Mouse (Mus musculus) liver, adult 2 months (tissue): ENCODE results near the gene Bicra.

ENCODE experiments used
- CTCF ChIP-seq: fragments of 200-500 bp; IDR thresholded peaks from 2 replicates; pipeline ENCODE4 v1.5.1; 2011; ENCODE audit warnings: low read depth, low read length, control low read depth
- POLR2A ChIP-seq: fragments of 200-500 bp; IDR thresholded peaks from 2 replicates; pipeline ENCODE4 v1.6.1; 2011; ENCODE audit warnings: low read length, control low read depth; ENCODE audit not compliant: insufficient read depth; ENCODE audit errors: extremely low read depth

DNA sequence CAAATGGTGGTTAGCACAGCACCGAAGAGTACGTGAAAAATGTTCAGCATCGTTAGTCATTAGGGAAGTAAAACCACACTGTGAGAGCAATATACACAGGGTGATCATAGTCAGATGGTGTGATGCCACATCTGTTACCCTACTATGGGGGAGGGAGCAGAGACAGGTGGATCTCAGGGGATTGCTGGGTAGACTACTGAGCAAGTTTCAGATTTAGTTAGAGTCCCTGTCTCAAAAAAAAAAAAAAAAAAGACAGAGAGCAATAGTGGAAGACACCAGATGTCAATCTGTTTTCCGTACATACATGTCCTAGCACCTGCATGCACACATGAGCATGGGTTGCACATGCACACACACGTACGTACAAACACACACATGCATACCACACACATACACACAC, 7.9 kb upstream of the Bicra start:
- no peak for TF ChIP-seq CTCF
- no peak for TF ChIP-seq POLR2A
